Mouse (Mus musculus) heart, embryonic 10.5 days (tissue): ENCODE data around the gene Hint2. TPM values are rescaled to one million over a fixed set of nuclear protein-coding genes. Genes with fewer than 3 reads are reported as not detected.

Experiments used
- DNase-seq: peaks from one replicate; pipeline ENCODE4 v3.0.0-alpha.2; 2017; ENCODE audit warnings: low spot score
- H3K27ac ChIP-seq: fragments of 300-500 bp; sonication (generic); 2 replicates; pipeline ENCODE4 v1.5.1; 2016; ENCODE audit warnings: mild to moderate bottlenecking
- H3K27me3 ChIP-seq: fragments of 300-500 bp; sonication (generic); 2 replicates; pipeline ENCODE4 v1.6.1; 2016; ENCODE audit warnings: mild to moderate bottlenecking; ENCODE audit not compliant: poor library complexity, insufficient read depth, severe bottlenecking
- H3K36me3 ChIP-seq: fragments of 300-500 bp; sonication (generic); 2 replicates; pipeline ENCODE4 v1.6.1; 2016; ENCODE audit warnings: mild to moderate bottlenecking, moderate library complexity
- H3K4me1 ChIP-seq: fragments of 300-500 bp; sonication (generic); 2 replicates; pipeline ENCODE4 v1.6.1; 2016; ENCODE audit warnings: mild to moderate bottlenecking
- H3K4me3 ChIP-seq: fragments of 300-500 bp; sonication (generic); 2 replicates; pipeline ENCODE4 v1.5.1; 2016; ENCODE audit warnings: mild to moderate bottlenecking, moderate library complexity
- H3K9me3 ChIP-seq: fragments of 300-500 bp; sonication (generic); 2 replicates; pipeline ENCODE4 v1.6.1; 2016; ENCODE audit warnings: mild to moderate bottlenecking, moderate library complexity
- WGBS: fragments of 180-500 bp; shearing (Covaris S2); methylation state at CpG from one replicate; pipeline ENCODE4 v1.1.7; 2016; 5-methylcytosine and 5-hydroxymethylcytosine counted together
- polyA plus RNA-seq: library from polyadenylated mRNA; unstranded; fragments of >200 nt; fragmentation: Nextera tagmentation; extraction: Ambion mirVana; gene quantifications from 2 replicates; pipeline ENCODE4 v1.2.1, GENCODE M21; 2016

Gene Hint2
- polyA plus RNA-seq = 101 and 117 TPM in 2 replicates

- WGBS = 1% methylated on average over 34 of the region's 34 CpGs
- peak within 1 kb of the TSS; percentile 95 for H3K27ac ChIP-seq
- peaks cover 2% of the 10 kb centered on the region; the same call in 1 of the 2 replicates for H3K36me3 ChIP-seq
These were observed at the start of gene Hint2 for GRCm38 (mm10) chr4:43656339-43657109. Gene Hint2, minus strand, starts transcription at chr4:43656466.

DNA sequence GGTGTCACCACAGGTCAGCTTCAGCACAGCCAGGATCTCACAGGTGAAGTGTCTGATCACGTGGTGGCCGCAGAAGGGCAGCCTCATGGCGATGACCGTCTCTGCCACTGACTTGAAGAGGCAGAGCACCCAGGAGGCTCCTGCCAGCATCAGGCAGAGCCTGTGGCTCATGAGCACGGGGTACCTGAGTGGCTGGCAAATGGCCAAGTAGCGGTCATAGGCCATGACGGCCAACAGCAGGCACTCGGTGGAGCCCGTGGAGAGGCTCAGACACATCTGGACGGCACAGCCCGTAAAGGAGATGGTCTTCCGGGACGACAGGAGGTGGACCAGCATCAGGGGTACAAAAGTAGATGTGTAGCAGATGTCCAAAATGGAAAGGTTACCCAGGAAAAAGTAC is 49.7 kb upstream of the Hint2 start:
- Histone ChIP-seq H3K36me3 (no peaks in the 10 kb centered on the region), H3K27ac (no peak overlapping the region), H3K9me3 (no peaks in the 10 kb centered on the region), H3K27me3 (peaks cover 30% of the 10 kb centered on the region), H3K4me1 (peaks cover 13% of the 10 kb centered on the region; the same call in 1 of the 2 replicates), H3K4me3 (no peak overlapping the region)
- DNase-seq = no peak
- WGBS = 83% methylated on average over 13 of the region's 13 CpGs

More at GRCm38 (mm10) chr4:43656339-43657109, at the start of gene Hint2:
- Histone ChIP-seq H3K4me1 (peaks cover 29% of the 10 kb centered on the region), H3K27me3 (peaks cover 30% of the 10 kb centered on the region), H3K4me3 (peak within 1 kb of the TSS; percentile 91), H3K9me3 (no peaks in the 10 kb centered on the region)
- peak; percentile 98 for DNase-seq

DNA sequence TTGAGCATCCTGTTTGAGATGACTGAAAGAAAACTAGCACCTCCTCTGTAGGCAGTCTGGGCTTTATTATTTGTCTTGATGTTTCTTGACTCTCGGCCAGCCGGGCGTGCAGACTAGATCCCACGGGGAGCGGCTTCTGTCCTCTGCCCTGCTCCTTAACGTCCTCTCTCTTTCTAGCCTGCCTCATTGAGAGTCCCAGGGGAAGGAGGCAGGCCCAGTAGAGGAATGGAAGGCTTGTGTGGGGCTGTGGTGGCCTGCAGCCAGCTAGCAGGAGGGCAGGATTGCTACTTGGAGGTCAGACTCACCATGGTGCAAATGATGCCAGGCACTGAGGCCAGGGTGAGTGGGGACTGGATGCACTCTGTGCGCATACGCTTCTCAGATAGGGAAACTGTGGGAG is 47.6 kb upstream of the Hint2 start:
- no peaks in the 10 kb centered on the region for H3K9me3 ChIP-seq
- peaks cover 13% of the 10 kb centered on the region; the same call in 1 of the 2 replicates for H3K4me1 ChIP-seq
- no peaks in the 10 kb centered on the region for H3K36me3 ChIP-seq
- peaks cover 30% of the 10 kb centered on the region for H3K27me3 ChIP-seq
- no peak overlapping the region; the same call in 1 of the 2 replicates for H3K27ac ChIP-seq
- 86% methylated on average over 8 of the region's 8 CpGs for WGBS
- DNase-seq = no peak
- H3K4me3 ChIP-seq = no peak overlapping the region

DNA sequence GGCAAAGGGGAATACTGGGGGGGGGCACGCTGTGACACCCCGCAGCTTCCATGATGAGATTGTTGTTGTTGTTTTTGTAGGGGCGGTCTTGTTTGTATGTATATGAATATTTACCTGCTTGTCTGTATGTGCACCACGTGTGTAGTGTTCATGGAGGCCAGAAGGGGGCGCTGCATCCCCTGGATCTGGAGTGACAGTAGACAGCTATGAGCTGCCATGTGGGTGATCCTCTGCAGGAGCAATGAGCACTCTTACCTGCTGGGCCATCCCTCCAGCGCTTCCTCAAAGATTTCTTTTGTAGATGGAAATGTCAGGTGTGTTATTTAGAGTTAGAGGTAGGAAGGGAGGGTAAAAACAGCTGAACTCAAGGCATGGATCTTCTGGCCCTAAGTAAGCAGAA is 47.2 kb upstream of the Hint2 start:
- DNase-seq = no peak
- no peaks in the 10 kb centered on the region for H3K36me3 ChIP-seq
- H3K27me3 ChIP-seq = peaks cover 29% of the 10 kb centered on the region
- H3K9me3 ChIP-seq = no peaks in the 10 kb centered on the region
- H3K4me3 ChIP-seq = no peak overlapping the region
- 69% methylated on average over 6 of the region's 6 CpGs for WGBS
- no peak overlapping the region for H3K27ac ChIP-seq
- peaks cover 13% of the 10 kb centered on the region; the same call in 1 of the 2 replicates for H3K4me1 ChIP-seq

DNA sequence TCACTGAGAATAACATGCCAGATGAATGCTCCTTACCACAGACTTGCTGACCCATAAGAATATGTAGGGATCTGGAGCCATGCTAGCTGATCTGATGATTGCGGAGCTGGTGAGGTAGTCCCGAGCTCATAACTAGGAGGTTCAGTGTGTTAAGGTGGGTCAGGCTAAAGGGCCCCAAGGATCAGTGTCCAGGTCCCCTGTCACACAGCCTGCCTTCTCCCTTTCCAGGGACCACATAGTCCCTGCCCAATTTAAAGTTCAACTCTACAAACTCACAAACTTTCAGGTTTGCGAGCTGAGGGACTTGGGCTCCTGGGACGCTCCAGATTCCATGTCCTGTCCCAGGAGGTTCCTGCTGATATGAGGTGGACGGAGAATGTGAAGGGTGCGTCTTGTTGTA is 44.4 kb upstream of the Hint2 start, which contains the start of gene Olfr70:
Gene Olfr70, minus strand, starts transcription at position 101 of the 400 bp plus-strand sequence.
- 80% methylated on average over 6 of the region's 6 CpGs for WGBS
- H3K27me3 ChIP-seq = peaks cover 5% of the 10 kb centered on the region
- H3K36me3 ChIP-seq = no peaks in the 10 kb centered on the region
- no peak within 1 kb of the TSS for H3K4me3 ChIP-seq
- peaks cover 15% of the 10 kb centered on the region; the same call in 1 of the 2 replicates for H3K4me1 ChIP-seq
- no peaks in the 10 kb centered on the region for H3K9me3 ChIP-seq
- DNase-seq = no peak
- no peak within 1 kb of the TSS for H3K27ac ChIP-seq

DNA sequence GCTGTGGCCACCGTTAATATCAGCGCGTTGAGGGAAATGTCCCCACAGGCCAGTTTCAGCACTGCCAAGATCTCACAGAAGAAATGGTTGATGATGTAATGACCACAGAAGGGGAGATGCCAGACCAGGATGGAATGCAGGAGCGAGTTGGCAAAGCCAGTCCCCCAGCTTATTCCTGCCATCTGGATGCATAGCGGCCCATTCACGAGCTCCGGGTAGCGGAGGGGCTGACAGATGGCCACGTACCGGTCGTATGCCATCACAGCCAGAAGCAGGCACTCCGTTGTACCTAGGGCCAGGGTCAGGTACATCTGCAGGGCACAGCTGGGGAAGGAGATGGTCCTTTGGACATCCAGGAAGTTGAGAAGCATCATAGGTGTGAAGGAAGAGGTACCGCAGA is 40.3 kb upstream of the Hint2 start:
- Histone ChIP-seq H3K27me3 (no peaks in the 10 kb centered on the region), H3K4me3 (no peak overlapping the region), H3K9me3 (no peaks in the 10 kb centered on the region), H3K36me3 (no peaks in the 10 kb centered on the region), H3K27ac (no peak overlapping the region), H3K4me1 (peaks cover 32% of the 10 kb centered on the region)
- no peak for DNase-seq
- WGBS = 89% methylated on average over 13 of the region's 13 CpGs

DNA sequence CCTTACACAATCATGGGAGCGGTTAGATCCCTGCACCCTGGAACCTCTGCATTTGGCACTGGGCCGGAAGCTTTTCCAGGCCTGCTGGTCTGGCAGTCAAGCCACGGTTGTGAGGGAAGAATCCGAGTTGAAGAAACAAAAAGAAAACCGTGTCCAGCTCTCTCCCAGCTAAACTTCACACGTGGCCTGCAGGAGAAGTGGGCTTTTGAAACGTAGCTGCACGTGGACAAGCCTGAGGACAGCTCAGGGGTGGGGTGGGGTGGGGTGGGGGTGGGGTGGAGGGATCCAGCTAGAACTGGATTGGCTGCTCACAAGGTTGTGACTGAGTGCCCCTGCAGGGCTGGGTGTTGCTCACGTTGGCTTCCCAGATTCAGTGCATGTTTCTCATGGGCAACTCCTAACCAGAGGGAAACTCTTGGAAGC is 39.0 kb upstream of the Hint2 start:
- Histone ChIP-seq H3K4me1 (peaks cover 32% of the 10 kb centered on the region), H3K27ac (peak overlapping the region; percentile 73), H3K4me3 (no peak overlapping the region), H3K9me3 (no peaks in the 10 kb centered on the region), H3K27me3 (peaks cover 6% of the 10 kb centered on the region; the same call in 1 of the 2 replicates), H3K36me3 (0 out of 2 replicates have a peak, but pooled peaks cover under 1% of the 10 kb centered on the region)
- WGBS = 20% methylated on average over 9 of the region's 9 CpGs
- no peak for DNase-seq

DNA sequence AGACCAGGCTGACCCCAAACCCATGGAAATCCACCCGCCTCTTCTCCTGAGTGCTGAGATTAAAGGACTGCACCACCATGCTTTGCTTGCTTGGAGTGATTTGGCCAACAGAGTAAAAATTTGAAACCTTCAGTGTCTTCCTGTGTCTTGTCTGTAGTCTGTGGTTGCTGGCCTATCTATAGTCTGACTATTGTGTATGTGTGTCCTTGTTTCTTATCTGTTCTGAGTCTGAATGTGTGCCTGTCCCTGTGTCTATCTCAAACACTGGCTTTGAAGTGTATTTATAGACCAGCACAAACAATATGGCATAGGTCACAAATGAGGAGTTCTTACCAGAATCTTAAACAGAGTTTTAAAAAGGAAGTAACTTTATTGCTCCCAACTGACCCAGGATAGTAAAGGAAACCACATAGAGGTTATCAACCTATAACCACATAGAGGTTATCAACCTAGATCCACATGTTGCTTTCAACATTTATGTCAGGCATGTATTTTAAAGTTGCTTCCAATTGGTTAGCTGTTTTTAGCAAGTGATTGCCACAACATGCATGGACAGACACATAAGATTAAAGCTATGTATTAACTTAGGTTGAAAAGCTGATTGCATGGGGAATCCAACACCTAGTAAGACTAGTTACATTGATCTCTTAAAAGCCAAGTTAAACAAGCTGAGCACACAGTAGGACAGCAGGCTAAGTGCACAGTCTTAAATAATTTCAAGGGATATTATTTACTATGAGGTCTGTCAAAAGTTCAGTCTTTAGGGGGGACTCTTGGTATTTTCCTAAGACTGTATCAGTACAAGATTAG is 38.4 kb upstream of the Hint2 start:
- 70% methylated on average over 1 of the region's 1 CpGs for WGBS
- no peaks in the 10 kb centered on the region for H3K9me3 ChIP-seq
- H3K4me3 ChIP-seq = no peak overlapping the region
- H3K36me3 ChIP-seq = 0 out of 2 replicates have a peak, but pooled peaks cover 6% of the 10 kb centered on the region
- peaks cover 32% of the 10 kb centered on the region for H3K4me1 ChIP-seq
- H3K27ac ChIP-seq = peak overlapping the region; percentile 73
- H3K27me3 ChIP-seq = peaks cover 12% of the 10 kb centered on the region
- DNase-seq = no peak

GRCm38 (mm10) chr4:43693806-43694241 is 37.6 kb upstream of the Hint2 start:
- H3K4me3 ChIP-seq = no peak overlapping the region
- no peak for DNase-seq
- H3K9me3 ChIP-seq = no peaks in the 10 kb centered on the region
- no peak overlapping the region for H3K27ac ChIP-seq
- H3K27me3 ChIP-seq = peaks cover 15% of the 10 kb centered on the region
- H3K4me1 ChIP-seq = peaks cover 32% of the 10 kb centered on the region
- H3K36me3 ChIP-seq = 0 out of 2 replicates have a peak, but pooled peaks cover 8% of the 10 kb centered on the region
- 47% methylated on average over 5 of the region's 5 CpGs for WGBS

DNA sequence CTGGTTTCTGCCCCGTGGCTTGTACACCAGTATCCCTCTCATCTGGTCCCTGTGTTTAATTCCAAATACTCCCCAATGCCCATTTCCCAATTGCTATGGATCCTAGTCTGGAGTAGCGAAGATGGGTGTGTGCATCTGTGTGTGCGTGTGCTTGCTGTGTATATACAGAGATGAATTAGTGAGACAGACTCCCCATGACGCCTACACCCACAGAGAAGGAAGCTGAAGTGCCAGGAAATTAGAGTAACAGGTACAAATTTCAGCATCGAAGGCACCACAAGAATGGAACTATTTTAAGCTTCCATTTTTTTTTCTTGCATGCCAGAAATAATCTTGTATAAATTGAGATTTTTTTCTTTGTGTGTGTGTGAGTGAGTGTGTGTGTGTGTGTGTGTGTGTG is 34.8 kb upstream of the Hint2 start:
- Histone ChIP-seq H3K4me3 (no peak overlapping the region), H3K27me3 (peaks cover 15% of the 10 kb centered on the region), H3K27ac (no peak overlapping the region), H3K36me3 (peaks cover 15% of the 10 kb centered on the region; the same call in 1 of the 2 replicates), H3K4me1 (peaks cover 26% of the 10 kb centered on the region), H3K9me3 (no peaks in the 10 kb centered on the region)
- WGBS = 68% methylated on average over 5 of the region's 5 CpGs
- no peak for DNase-seq

DNA sequence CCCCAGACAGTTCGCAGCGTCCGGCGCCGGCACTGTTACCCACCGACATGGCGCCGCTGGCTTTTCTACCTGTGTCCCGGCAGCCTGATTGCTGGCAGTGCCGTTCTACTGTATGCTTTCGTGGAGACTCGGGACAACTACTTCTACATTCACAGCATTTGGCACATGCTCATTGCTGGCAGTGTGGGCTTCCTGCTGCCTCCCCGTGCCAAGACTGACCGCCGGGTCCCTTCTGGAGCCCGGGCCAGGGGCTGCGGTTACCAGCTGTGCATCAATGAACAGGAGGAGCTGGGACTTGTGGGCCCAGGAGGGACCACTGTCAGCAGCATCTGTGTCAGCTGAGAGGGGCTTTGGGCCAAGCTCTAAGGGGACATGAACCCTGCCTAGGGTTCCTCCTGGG is 33.8 kb upstream of the Hint2 start:
- DNase-seq = no peak

GRCm38 (mm10) chr4:43679416-43680043 is 23.3 kb upstream of the Hint2 start:
- Histone ChIP-seq H3K9me3 (no peaks in the 10 kb centered on the region), H3K4me1 (peaks cover 8% of the 10 kb centered on the region), H3K4me3 (no peak overlapping the region), H3K36me3 (peaks cover 27% of the 10 kb centered on the region), H3K27me3 (no peaks in the 10 kb centered on the region), H3K27ac (no peak overlapping the region)
- DNase-seq = no peak
- WGBS = 84% methylated on average over 7 of the region's 7 CpGs

More for the DNA sequence above, 33.8 kb upstream of the Hint2 start:
- Histone ChIP-seq H3K27me3 (peaks cover 15% of the 10 kb centered on the region), H3K4me1 (peaks cover 19% of the 10 kb centered on the region), H3K9me3 (no peaks in the 10 kb centered on the region), H3K27ac (no peak overlapping the region), H3K36me3 (peaks cover 25% of the 10 kb centered on the region), H3K4me3 (no peak overlapping the region)
- 93% methylated on average over 17 of the region's 17 CpGs for WGBS
